Comparison of ENCODE assay signal across 13 mouse cellular contexts in genomic region chr4:102498169-102498919, GRCm38 (mm10).
"Had no signal": no experiment of that assay in that cellular context is flagged by ENCODE, and none has a peak within 500 bp of the region (broad histone marks: within the 10 kb centered on the region; RNA-seq: fewer than 3 reads in every experiment).

No protein-coding gene starts in this region.

- DNase-seq: kidney, adult 2 months; kidney, postnatal 10 days; kidney, postnatal 36 days; left cerebral cortex, postnatal 4 days; lung, adult 18-20 months; lung, postnatal 10 days; lung, postnatal 36 days; right cerebral cortex, postnatal 4 days; thymus, adult 2 months; thymus, postnatal 14 days; thymus, postnatal 4 days had no signal

- ATAC-seq: liver, embryonic 12.5 days; midbrain, embryonic 15.5 days had no signal
